Mouse (Mus musculus) CH12F3 (cell line): ENCODE results near the gene Zfp512b.

Experiments
- in situ Hi-C: fragments of 300-500 bp; cut with MboI; formaldehyde crosslinking; loops from 2 replicates; pipeline ENCODE4 v1.14.3; 2020; ENCODE audit warnings: low sequenced_read_pairs

The Zfp512b gene

GRCm38 (mm10) chr2:181589732-181590105 lies 2.9 kb downstream of the Zfp512b start:
- in situ Hi-C loops = no loop called here

DNA sequence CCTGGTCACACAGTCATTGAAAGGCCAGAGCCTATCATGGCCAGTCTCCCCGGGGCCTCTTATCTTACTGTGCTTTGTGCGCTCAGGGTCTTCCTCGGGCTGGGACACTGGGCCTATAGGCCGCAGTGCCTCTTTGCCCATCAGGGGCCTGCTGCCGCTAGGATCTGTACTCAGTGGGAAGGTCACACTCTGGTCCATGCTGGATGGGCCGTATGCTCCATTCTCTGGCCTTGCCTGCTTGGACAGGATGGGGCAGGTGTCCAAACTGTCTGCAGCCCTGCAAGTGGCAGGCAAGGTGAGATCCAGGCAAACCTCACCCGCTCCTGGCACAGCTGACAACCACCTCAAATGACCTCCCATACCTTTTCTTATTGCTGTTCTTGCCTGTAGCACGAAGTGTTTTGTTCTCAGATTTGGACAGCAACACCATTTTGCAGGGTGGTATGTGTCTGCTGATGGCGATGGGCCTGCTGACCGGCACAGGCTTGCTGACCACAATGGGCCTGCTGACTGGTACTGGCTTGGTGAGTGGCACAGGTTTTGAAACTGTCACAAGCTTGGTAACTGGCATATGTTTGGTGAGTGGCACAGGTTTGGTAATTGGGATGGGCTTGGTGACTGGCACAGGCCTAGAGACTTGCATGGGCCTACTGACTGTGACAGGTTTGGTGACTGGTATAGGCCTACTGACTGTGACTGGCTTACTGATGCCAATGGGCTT lies 3.4 kb downstream of the Zfp512b start:
- in situ Hi-C loops = no loop called here

DNA sequence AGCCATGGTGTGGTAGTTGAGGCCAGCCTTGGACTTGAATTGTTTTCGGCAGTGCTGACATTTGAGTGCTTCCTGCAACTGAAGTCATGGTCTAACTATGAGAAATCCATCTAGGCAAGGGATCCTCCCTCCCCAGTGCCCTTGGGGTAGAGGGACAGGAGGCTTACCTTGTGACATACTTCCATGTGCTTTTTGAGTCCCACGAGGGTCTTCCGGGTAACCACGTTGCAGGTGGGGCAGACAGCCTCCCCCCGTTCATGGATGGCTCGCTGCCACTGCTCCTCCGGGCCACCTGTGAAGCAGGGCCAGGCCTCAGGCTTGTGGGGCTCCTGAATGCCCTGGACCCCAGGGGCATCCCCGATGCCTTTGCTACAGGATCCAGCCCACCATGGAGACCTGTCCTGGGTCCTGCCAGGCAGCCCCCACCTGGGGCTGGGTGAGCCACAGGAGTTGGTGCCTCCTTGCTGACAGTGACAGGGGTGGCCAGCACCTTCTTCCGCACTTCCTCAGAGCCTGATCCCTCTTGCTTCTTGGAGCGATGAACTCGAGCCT lies 4.3 kb downstream of the Zfp512b start:
- in situ Hi-C loops = no loop called here

DNA sequence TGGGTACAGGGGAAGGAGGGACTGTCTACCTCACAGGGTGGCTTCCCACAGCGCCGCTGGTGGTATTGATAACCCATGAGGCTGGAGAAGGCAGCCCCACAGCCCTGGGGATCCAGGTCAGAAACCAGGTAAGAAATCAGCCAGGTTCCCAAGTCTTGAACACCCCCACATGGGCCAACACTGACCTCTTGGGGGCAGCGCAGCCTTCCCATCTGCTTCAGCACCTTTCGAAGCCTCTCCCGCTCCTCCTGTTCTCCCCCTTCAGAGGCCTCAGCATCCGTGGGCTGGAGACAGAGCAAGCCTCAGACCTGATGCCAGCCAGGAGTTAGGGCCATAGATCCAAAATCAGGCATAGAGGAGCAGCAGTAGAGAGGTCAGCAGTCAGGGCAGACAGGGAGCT lies 4.8 kb downstream of the Zfp512b start:
- in situ Hi-C loops = no loop called here

DNA sequence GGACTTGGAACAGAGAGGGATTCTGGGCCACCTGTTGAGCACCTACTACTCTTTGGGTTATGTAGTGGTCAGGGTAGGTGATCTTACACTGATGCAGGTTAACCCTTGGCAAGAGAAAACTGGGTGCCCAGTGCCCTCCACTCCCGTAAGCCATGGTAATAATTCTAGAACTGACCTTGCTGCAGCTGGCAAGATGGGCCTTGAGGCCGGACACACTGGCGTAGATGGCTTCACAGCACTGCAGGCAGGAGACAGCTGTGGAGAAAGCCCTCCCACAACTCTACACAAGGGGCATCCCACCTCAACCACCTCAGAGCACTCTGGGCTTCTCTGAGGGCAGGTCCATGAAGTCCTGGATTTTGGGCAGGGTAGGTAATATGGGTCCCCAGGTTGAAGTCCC lies 6.5 kb downstream of the Zfp512b start:
- in situ Hi-C loops = no loop called here

DNA sequence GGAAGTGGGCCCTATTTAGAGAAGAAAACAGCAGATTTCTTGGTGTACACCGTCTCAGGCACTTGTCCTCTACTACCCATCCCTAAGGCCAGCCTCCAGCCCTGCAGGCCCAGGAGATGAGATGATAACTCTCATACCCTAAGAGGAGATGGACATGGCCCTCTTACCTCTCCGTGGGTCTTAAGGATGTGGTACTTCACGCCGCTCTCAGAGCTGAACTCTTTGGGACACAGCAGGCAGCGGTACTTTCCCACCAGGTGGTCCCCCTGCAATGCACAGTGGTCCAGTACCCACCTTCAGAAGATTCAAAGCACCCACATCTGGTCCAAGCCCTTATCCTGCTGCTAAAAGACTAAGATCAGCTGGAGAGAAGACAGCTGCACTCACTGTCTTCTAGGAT lies 7.1 kb downstream of the Zfp512b start:
- in situ Hi-C loops = no loop called here

- in situ Hi-C loops = no loop called here
These were observed 8.1 kb downstream of the Zfp512b start, which contains the start of gene Uckl1 for GRCm38 (mm10) chr2:181584411-181584942. Gene Uckl1, minus strand, starts transcription at chr2:181584892.

- in situ Hi-C loops = no loop called here
These were observed 8.9 kb downstream of the Zfp512b start for GRCm38 (mm10) chr2:181583460-181584257.

DNA sequence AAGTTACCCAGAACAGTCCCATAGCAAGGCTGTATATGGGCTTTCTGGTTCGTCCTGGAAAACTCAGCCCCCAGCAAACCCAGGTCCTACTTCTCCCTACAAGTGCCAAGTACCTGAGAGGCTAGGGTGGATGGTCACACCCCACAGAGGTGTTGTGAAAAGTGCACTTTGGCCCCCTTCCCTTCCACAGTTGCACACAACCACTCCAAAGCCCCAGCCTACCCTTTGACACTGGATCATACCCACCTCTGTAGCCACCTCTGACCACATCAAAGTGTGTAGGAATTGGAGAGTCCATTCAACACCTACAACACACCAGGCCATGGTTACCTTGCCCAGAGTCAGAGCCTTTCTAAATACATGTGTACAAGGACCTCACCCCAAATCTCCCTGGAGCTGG lies 9.7 kb downstream of the Zfp512b start:
- in situ Hi-C loops = no loop called here

- in situ Hi-C loops = no loop called here
These were observed 10.2 kb downstream of the Zfp512b start for GRCm38 (mm10) chr2:181582358-181582757.

GRCm38 (mm10) chr2:181581402-181582120 lies 11.0 kb downstream of the Zfp512b start:
- in situ Hi-C loops = no loop called here

GRCm38 (mm10) chr2:181581016-181581401 lies 11.6 kb downstream of the Zfp512b start:
- in situ Hi-C loops = no loop called here

DNA sequence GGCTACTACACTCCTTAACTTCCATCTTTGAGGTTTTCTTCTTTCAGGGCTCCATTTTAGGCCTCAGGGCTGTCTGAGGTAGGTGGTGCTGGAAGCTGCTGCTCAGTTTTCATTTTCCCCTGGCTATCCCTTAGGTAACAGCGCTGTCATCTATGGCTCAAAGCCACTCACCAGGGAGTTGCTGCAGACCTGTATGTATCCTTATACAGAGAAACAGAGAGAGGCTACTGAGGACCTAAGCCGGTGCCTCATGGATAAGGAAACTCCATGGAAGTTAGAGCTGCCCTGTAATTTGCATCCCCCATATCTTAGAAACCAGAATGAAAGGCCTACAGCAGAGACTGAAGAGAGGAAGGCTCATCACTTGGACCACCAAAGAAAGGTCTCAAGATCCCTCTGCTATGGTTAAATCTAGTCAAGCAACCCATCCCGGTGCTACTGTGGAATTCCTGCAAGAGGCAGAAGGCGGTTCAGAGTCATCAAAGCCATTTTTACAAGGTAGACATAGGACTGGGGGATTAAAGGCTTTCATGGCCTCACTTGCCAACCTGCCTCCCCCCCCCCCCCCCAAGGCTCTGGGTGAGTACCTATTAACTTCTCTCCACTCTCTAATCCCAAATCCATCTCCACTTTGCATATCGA lies 12.4 kb downstream of the Zfp512b start:
- in situ Hi-C loops = no loop called here

DNA sequence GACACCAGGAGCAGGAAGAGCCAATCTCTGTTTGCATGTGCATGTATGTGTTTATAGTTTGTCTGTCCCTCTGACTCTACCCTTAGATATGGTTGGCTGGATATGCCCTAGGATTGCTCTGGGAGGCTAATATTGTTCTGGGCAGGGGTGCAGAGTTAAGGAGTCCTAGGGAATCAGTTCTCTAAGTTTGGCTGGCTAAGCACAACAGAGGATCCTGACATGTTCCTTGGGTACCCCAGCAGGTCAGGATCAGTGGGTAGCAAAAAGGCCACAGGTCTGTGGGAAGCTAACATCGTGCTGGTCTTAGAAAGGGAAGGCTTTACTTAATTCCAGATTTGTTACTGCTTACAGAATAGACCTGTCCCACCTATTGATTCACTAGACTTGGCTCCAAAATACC lies 12.9 kb downstream of the Zfp512b start:
- in situ Hi-C loops = loop anchor here (10.0 kb wide), 1 partner anchor 185 kb away; no protein-coding TSS in a partner anchor

- in situ Hi-C loops = loop anchor here (10.0 kb wide), 1 partner anchor 184 kb away; no protein-coding TSS in a partner anchor
These were observed 13.6 kb downstream of the Zfp512b start for GRCm38 (mm10) chr2:181578790-181579618.

DNA sequence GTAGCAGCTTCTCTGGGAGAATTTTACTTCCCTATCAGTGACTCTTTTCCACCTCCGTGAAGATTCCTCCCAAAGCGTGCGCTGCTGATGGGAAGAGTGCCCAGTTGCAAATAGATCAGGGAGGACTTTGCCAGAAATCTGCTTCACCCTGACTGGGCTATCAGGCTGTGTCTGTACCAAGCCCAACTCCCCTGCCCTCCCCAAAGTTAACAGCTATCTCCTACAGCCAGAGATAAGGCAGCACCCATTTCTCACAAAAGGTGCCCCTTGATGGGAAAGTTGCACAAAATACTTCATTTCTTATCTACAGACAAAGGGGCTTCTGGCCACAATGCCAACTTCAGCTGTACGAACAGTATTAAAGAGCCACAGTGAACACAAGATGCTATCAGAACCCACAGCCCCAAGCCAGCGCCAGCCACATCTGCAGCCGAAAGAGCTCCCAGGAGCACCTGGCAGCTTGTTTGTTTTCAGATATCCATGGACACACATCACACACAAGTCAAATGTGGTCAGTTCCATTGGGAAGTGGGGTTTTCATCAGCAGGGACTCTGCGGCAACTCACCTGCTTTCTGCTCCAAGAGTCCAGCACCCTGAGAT lies 14.5 kb downstream of the Zfp512b start:
- in situ Hi-C loops = loop anchor here (10.0 kb wide), 1 partner anchor 183 kb away; no protein-coding TSS in a partner anchor

DNA sequence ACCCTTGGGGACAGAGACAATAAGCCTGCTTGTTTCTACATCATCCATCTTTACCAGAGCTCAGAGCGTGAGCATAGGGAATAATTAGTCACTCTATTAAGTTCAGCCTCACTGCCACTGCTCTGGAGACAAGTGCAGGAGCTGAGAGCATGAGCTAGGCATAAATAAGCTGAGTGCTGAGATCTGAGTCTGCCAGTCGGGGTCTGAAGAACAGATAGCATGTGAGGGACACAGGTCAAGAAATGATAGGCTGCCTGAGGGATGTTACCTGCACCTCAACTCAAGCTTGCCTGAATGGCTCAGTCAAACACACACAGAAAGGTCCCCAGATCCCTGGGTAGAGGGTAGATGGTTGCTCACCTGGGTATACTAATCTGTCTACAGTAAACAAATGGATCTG lies 15.5 kb downstream of the Zfp512b start:
- in situ Hi-C loops = loop anchor here (10.0 kb wide), 1 partner anchor 182 kb away; no protein-coding TSS in a partner anchor

DNA sequence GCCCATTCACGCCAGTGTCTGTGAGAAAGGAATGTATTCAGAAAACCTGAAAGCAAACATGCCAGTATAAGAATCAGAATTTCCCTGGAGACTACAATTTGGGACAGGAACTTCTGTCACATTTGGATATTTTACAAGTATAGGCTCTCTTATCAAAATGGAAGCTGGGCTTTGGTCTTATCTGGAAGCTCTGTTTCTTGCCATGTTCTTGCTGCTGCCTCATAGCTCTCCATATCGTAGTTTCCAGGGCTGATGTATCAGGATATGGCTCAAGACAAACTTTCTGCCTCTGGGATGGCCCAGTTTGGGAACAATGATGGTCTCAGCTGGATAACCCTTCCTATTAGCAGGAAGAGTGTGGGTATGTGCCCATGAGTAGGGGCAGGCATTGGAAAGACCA lies 16.0 kb downstream of the Zfp512b start:
- in situ Hi-C loops = loop anchor here (10.0 kb wide), 1 partner anchor 182 kb away; no protein-coding TSS in a partner anchor
